Mouse (Mus musculus) adrenal gland, postnatal 0 days (tissue): Measurements from ENCODE around the gene Vmn1r237. TPM values are rescaled to one million over a fixed set of nuclear protein-coding genes. Genes with fewer than 3 reads are reported as not detected.

Source experiments
- microRNA-seq: library from miRNA; unstranded; fragments of <30 nt; microRNA quantifications from one replicate; pipeline ENCODE4, GENCODE M21; 2016; ENCODE audit warnings: borderline replicate concordance; ENCODE audit not compliant: insufficient number of aligned reads
- polyA plus RNA-seq: library from polyadenylated mRNA; unstranded; fragments of >200 nt; fragmentation: Nextera tagmentation; extraction: Ambion mirVana; gene quantifications from 2 replicates; pipeline ENCODE4 v1.2.1, GENCODE M21; 2015

The Vmn1r237 gene
- polyA plus RNA-seq, result not detected in 2 replicates

GRCm38 (mm10) chr17:21311565-21311964, at the start of gene Vmn1r237:
Vmn1r237 (plus strand) TSS chr17:21311865.

GRCm38 (mm10) chr17:21282642-21283041, 29.0 kb upstream of the Vmn1r237 start, which contains the start of gene Vmn1r236:
Vmn1r236 (plus strand) TSS chr17:21282942.

Small RNAs within 50 kb of the gene (microRNA-seq; reads per million reads assigned to microRNA genes)
- not detected for gene Gm26384

Other genes starting within 250 kb of the Vmn1r237 start
- not detected in 2 replicates for gene Vmn1r234, start 85.8 kb upstream of the Vmn1r237 start, polyA plus RNA-seq
- not detected in 2 replicates for gene Vmn1r235, start 55.5 kb upstream of the Vmn1r237 start, polyA plus RNA-seq
- gene Vmn1r236, start 28.9 kb upstream of the Vmn1r237 start, polyA plus RNA-seq, result not detected in 2 replicates
- 6.4 and 6.7 TPM in 2 replicates for gene Zfp677, start 71.9 kb downstream of the Vmn1r237 start, polyA plus RNA-seq
- gene Zfp54, start 111.4 kb downstream of the Vmn1r237 start, polyA plus RNA-seq, result 7.4 TPM in 2 replicates
- gene Zfp51, start 138.5 kb downstream of the Vmn1r237 start, polyA plus RNA-seq, result 14.5 and 15.4 TPM in 2 replicates
- gene Zfp53, start 177.1 kb downstream of the Vmn1r237 start, polyA plus RNA-seq, result 6.4 and 8.0 TPM in 2 replicates
- gene Zfp52, start 223.7 kb downstream of the Vmn1r237 start, polyA plus RNA-seq, result 16.3 and 25.1 TPM in 2 replicates